Mouse (Mus musculus) lung, postnatal 14 days (tissue): ENCODE results near the gene Vps52.
A peak's percentile ranks its signal among the peaks of the same experiment; 100 is the strongest.

Source experiments
- DNase-seq: peaks from one replicate; pipeline ENCODE4 v3.0.0; 2021

The Vps52 gene

GRCm38 (mm10) chr17:33955555-33956214 lies at the start of gene Vps52, which contains the start of gene Rps18:
Gene Vps52, plus strand, starts transcription at chr17:33955812.
Gene Rps18, minus strand, starts transcription at chr17:33956001.
- DNase-seq = peak; percentile 97

- peak; percentile 43 for DNase-seq
Observed at GRCm38 (mm10) chr17:33908331-33909076, 47.1 kb upstream of the Vps52 start.

DNA sequence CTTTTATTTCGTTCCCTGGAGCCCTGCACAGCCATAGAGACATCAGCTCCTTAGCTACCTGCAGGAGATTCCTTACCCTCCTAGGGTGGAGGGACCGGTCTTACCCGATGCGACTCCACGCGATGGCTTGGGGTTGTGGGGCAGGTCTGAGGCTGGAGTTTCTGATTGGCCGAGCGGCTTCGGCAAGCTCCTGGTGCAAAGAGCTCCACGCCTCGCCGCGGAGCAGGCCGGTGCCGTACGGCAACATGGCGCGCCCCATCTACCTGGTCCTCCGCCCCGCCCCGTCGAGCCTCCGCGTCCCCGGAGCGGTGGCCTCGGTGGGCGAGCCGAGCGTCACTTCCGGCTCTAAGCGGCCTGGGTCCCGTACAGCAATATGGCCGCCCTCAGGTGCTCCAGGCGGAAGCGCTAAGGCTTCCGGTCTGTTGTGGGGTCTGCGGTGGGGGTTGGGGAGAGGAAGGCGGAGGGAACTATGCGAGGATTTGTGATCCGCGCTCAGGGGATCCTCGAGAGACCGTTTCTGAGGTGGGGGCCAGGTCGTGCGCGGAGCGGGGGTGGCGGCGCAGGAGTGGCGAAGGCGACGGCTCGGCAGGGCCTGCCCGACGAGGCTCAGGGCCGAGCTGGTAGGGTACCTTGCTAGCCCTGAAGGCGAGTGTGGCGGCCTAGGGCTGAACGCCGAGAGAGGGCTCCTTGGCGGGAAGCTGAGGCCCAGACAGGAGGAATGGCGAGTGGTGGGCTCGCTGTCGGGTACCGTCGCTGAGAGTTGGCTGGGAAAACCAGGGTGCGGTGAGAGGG lies 46.3 kb upstream of the Vps52 start, which contains the start of gene Daxx:
Gene Daxx (plus strand): TSS at position 338 of the 792 bp plus-strand sequence.
- peak; percentile 99 for DNase-seq

DNA sequence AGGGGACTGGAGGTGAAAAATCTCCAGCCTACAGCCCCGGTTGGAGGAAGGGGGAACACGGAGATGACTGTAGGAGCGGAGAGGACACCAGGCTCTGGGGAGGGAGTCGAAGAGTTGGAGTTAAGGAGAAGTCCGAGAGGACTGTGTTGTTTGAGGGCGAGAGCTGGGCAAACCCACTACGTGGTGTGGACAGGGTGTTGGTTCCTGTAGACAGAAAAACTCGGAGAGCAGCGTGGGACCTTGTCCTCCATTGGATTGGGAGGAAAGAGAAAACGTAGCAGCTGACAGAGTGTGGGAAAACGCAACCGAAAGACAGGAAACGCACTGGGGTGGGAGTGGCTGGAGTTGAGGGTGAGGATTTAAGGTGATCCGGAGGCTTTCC lies 45.8 kb upstream of the Vps52 start:
- DNase-seq = peak; percentile 58

- no peak for DNase-seq
Observed at GRCm38 (mm10) chr17:33910346-33911051, 45.1 kb upstream of the Vps52 start.

DNA sequence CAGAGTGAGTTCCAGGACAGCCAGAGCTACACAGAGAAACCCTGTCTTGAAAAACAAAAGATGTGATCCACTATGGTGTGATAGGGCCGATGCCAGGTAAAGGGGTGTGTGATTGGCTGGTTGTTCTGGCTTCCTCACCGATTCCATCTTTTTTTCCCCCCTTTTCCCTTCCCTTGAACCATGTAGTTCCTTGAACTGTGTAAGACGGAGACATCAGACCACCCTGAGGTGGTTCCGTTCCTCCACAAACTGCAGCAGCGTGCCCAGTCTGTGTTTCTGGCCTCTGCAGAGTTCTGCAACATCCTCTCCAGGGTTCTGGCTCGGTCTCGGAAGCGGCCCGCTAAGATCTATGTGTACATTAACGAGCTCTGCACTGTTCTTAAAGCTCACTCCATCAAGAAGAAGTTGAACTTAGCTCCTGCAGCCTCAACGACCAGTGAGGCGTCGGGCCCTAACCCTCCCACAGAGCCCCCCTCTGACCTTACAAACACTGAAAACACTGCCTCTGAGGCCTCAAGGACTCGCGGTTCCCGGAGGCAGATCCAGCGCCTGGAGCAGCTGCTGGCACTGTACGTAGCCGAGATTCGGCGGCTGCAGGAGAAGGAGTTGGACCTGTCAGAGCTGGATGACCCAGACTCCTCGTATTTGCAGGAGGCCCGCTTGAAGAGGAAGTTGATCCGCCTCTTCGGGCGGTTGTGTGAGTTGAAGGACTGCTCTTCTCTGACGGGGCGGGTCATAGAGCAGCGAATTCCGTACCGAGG lies 44.4 kb upstream of the Vps52 start:
- no peak for DNase-seq

DNA sequence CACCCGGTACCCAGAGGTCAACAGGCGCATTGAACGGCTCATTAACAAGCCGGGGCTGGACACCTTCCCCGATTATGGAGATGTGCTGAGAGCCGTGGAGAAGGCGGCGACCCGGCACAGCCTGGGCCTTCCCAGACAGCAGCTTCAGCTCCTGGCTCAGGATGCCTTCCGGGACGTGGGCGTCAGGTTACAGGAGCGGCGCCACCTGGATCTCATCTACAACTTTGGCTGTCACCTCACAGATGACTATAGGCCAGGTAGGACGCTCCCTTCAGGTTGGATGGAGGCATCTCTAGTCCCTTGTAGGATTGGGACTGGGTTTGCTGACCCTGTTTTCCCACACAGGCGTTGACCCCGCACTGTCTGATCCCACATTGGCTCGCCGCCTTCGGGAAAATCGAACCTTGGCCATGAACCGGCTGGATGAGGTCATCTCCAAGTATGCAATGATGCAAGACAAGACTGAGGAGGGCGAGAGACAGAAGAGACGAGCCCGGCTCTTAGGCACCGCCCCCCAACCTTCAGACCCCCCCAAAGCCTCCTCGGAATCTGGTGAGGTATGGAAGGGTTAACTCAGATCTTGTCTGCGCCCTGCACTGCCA lies 43.7 kb upstream of the Vps52 start:
- DNase-seq = no peak

DNA sequence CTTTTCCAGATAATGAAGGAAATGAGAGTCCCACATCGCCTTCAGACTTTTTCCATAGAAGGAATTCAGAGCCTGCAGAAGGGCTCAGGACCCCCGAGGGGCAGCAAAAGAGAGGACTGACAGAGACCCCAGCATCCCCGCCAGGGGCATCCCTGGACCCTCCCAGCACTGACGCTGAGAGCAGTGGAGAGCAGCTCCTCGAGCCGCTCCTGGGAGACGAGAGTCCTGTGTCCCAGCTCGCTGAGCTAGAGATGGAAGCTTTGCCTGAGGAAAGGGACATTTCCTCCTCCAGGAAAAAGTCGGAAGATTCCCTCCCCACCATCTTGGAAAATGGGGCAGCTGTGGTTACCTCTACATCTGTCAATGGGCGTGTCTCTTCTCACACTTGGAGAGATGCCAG lies 42.3 kb upstream of the Vps52 start:
- DNase-seq = no peak

- DNase-seq = no peak
Observed at GRCm38 (mm10) chr17:33913905-33914304, 41.7 kb upstream of the Vps52 start.

GRCm38 (mm10) chr17:33914969-33915391 lies 40.6 kb upstream of the Vps52 start:
- no peak for DNase-seq

GRCm38 (mm10) chr17:33915671-33916250 lies 39.9 kb upstream of the Vps52 start, which contains the start of the genes Tapbp and Zbtb22:
Gene Tapbp, plus strand, starts transcription at chr17:33915899.
Gene Zbtb22, plus strand, starts transcription at chr17:33915904.
- DNase-seq = peak; percentile 96

- peak; percentile 56 for DNase-seq
Observed at GRCm38 (mm10) chr17:33916294-33916693, 39.3 kb upstream of the Vps52 start.

GRCm38 (mm10) chr17:33916847-33917655 lies 38.6 kb upstream of the Vps52 start:
- DNase-seq = no peak

DNA sequence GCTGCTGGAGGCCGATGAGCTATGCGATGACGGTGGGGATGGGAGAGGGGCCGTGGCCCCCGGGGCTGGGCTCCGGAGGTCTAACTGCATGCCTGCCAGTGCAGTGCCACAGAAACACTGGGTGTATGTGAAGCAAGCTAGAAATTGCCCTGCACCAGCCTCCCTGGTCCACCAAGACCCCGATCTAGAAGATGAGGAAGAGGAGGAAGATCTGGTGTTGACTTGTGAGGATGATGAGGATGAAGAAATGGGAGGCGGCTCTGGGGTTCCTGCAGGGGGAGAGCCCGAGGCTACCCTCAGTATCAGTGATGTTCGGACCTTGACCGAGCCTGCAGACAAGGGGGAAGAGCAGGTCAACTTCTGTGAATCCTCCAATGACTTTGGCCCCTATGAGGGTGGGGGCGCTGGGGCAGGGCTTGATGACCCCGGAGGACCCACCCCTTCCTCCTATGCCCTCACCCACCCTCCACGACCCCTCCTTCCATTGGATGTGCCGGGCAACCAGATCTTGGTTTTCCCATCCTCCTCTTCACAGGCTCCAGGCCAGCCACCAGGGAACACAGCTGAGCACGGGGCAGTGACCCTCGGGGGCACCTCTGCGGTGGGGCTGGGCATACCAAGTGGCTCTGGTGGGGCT lies 37.8 kb upstream of the Vps52 start:
- DNase-seq = no peak

- no peak for DNase-seq
Observed at GRCm38 (mm10) chr17:33918293-33919203, 37.1 kb upstream of the Vps52 start.

DNA sequence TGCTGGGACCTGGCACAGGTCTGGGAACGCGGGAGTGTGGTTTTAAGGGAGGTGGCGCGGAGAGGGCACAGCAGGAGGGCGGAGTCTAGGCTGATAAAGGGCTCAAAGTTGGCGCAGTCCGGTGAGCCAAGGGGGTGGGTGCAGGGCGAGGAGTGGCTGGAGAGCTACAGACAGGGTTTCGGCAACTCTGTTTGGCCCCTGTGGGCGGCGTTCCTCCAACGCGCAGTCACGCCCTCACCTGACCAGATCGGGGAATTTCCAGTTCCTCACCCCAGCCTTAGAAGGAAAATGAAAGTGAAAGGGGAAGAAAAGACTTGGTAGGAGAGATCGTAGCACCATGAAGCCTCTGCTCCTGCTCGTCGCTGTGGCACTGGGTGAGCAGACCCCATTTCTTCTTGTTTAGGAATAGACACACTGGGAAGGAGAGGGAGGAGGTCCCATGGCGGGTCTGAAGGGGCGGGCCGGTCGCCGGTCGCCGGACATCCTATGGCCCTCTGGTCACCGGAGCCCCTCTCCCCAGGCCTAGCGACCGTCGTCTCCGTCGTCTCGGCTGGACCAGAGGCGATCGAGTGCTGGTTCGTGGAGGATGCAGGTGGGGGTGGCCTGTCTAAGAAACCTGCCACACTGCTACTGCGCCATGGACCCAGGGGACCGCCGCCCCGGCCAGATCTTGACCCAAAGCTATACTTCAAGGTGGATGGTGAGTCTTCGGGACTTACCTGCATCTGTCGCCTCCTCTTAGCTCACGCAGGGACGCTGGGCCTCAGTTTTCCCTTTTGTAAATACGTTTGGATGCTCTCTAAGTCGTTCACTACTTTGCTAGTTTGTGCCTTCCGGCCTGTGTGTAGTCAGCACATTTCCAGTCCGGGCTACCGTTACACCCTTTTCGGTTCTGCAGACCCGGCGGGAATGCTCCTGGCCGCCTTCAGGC lies 36.0 kb upstream of the Vps52 start:
- peak; percentile 87 for DNase-seq
